Mouse (Mus musculus): ENCODE measurements around the gene Ccdc32.
"Not testable (repeated sequence)": the region's sequence is repeated elsewhere in the genome, so short reads cannot be mapped to it uniquely, and the experiment has no call there.

The Ccdc32 gene

DNA sequence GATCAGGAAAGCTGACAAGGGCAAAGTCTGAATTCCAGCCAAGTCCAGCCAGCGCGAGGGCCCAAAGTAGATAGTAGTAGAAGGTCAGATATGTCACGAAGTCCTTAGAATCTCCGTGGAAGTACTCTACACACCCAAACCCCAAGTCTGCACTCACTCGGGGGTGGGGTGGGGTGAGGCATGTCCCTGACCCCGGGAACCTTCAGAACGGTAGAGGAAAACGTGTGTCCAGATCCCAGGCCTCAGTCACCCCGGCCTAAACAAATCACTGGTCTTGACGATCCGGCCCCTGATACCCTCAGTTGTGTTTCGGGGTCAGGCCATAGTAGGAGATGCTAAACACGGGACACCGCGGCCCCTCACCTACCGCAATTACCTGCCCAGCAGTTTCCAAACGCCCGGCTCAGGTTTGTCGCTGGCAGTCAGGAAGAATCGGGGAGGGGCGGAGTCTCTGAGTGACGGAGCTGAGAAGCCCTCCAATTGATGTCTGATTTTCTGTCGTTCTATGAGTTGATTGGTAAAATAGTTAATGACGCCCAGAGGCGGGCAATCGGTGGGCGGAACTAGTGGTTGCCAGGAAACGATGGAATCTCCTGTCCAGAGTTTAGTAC lies at the start of gene Ccdc32:
Gene Ccdc32 (minus strand): TSS at position 453 of the 611 bp plus-strand sequence.
- DNase-seq: peak; percentile 92

DNA sequence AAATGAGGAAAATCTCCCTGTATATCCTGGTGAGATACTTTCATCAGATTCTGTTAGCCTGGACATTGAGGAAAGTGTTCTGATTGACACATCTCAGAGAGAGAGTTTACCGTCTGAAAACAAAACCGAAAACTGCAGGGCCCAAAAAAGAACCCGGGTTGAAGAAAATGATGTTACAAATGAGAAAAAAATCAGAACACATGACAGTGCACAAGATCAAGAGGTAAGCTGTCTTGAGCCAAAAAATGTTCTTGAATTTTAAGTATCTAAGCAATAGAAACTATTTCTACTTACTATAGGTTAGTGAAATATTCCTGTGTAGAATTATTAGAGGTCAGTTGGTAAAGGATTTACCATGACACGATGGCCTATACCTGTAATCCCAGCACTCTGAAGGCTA lies 43.2 kb upstream of the Ccdc32 start:
- DNase-seq: no peak

DNA sequence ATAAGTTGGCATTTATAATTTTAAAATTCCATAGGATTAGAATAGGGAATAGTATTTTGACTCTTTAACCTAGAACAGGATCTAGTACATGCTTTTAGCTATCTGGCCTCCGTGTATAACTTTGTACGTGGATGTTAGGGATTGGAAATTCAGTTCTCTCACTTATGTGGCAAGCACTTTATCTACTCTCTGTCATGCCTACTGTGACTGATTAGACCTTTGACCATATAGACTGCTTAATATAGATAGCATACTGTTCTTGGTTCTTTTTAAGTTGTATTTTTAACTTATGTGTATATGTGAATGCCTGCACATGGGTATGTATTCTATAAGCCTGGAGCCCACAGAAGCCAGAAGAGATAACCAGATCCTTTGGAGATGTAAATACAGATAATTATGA lies 30.9 kb upstream of the Ccdc32 start:
- no peak for DNase-seq

- no peak for DNase-seq
Observed at GRCm38 (mm10) chr2:119050132-119050650, 21.0 kb upstream of the Ccdc32 start.

DNA sequence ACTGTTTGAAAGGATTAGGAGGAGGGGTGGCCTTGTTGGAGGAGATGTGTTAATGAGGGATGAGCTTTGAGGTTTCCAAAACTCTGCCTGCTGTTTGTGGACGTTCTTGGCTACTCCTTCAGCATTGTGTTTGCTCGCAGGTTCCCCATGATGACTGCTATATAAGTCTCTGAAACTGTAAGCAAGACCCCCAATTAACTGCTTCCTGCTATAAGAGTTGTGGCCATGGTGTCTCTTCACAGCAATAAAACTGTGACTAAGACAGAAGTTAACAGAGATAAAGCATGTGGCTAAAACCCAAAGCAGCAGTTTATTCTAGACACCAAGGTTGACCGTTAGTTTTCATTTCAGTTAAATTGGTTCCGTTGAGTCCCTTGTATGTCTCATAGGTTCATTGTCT lies 18.7 kb upstream of the Ccdc32 start:
- DNase-seq: no peak

DNA sequence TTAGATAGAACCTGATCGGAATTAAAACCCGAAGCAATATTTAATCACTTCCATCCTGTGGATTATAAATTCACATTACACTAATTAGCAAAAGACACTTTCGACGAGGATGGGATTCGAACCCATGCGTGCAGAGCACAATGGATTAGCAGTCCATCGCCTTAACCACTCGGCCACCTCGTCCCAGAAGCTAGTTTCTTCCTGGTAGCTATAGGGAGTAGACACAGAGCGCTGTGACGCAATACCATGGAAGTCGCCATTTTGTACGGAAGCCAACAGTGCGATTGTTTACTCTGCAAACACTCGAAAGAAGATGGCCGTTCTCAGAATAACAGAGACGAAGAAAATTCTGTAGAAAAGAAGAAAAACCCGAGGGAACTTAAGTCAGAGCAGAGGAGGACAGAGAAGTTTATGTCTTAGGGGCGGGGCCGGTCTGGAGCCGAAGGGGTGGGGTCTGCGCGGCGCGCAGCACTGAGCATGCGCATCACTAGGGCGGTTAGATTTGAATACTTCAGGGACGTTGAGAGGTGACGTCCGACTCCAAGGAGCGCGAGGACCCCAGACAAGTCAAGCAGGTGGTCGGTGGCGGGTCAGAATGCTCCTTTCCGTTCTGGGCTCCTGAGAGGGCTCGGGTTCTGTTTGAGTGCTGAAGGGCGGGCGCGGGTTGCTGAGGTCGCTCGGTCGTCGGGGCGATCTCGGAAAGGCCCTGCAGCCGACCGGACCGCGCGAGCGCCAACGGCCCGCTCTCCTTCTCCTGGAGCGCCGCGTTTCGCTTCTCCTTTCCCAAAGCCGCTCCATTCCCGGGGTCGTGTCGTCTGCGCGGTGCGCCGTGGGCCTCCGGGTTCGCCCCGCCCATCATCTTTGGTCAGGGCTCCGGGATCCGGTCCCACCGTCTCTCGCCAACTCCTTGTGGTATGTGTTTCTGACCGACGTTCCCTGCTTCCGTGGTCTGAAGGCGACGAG lies 17.7 kb upstream of the Ccdc32 start, which contains the start of gene Knl1:
Gene Knl1 (plus strand): TSS at position 471 of the 963 bp plus-strand sequence.
- peak; percentile 90 to 92 for DNase-seq

DNA sequence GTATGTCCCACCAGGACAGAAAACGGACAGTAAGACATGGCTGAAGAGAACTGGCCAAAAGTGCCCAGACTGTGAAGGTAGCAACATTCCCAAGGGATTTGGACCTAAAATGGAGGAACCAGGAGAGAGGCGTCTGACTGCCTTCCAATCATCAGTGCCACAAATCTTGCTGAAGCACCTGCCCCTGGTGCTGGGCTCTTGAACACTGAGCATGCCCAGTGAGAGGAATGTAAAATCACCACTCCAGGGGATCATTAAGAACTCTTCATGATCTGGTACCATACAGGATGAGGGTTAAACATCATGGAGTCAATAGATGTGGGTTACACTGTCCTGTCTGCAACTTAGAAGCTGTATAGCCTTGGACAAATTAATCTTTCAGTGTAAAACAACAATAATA lies 16.0 kb upstream of the Ccdc32 start:
- DNase-seq: no peak

DNA sequence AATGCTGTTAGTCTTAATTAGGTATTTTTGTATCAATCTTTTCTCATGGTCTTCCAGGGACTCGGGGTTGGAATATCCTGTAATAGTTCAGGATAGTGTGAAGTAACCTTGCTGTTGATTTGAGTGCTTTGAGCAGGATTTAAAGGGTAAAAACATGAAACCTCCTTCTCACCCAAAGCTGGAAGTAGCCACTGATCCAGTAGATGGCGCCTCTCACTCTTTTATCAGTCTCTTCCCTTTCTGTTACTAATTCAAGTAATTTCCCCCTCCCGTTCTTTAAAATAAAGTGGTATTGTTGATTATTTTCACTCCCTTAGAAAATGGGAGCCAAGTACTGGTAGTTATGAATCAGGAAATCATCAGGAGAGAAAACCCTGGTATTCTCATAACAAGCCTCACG lies 11.7 kb upstream of the Ccdc32 start:
- DNase-seq: no peak

DNA sequence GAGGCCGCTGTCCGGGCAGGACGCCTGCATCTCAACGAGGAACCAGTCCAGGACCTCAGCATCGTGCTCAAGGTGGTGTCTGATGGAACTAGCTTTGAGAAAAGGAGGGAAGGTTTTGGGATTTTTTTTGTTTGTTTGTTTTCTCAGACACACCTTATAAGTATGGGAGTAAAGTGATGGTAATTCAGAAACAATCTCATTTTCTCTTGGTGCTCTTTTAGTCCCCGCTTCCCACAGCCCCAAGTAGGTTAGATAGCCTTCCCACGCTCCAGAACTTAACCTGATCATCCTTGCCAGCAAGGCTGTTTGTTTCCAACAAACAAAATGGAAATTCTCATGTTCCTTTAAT lies 6.2 kb upstream of the Ccdc32 start:
- no peak for DNase-seq

DNA sequence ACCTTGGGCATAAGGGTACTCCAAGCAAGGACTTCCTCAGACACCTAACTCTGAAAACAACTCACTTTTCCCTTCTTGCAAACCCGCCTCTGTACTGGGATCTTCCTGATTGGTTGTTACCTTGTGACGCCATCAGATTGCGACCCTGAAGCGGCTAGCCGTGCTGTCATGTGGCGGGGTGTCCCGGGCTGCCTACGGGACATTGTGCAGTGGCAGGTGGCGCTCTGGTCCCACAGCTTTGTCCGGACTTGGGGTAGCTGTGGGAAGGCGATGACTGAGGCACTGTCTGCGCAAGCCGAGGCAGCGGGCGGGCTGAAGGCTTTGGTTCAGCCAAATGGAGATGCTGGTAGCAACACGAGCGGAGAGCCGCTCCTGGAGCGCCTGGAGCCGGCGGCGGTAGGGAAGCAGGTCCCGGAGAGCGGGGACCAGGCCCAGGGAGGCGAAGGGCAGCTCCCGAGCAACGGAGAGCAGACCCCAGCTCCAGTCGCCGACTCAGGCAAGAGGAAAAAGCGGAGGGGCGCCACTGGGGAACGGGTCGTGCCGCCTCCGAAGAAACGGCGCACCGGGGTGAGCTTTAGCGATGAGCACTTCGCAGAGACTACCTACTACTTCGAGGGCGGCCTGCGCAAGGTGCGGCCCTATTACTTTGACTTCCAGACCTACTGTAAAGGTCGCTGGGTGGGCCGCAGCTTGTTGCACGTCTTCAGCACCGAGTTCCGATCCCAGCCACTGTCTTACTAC lies 5.6 kb upstream of the Ccdc32 start, which contains the start of gene Rpusd2:
Gene Rpusd2 (plus strand): TSS at position 135 of the 741 bp plus-strand sequence.
- peak; percentile 88 to 90 for DNase-seq

- no peak for DNase-seq
Observed at GRCm38 (mm10) chr2:119032191-119032590, 3.0 kb upstream of the Ccdc32 start.

GRCm38 (mm10) chr2:119026951-119027350 lies 2.2 kb downstream of the Ccdc32 start:
- no peak for DNase-seq

DNA sequence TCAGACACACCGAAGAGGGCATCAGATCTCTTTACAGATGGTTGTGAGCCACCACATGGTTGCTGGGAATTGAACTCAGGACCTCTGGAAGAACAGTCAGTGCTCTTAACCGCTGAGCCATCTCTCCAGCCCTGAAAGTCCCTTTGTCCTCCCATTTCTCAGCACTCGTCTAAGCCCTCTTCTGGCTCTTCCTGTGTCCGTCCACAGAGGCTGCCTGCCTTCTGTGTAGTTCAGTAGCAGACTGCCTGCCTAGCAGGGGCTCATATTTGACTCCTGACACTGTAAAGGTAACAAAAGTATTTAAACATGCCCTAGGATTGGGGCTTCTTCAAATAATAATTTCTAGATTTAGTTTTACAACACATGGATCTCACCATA lies 4.0 kb downstream of the Ccdc32 start:
- no peak for DNase-seq

GRCm38 (mm10) chr2:119024536-119025238 lies 4.5 kb downstream of the Ccdc32 start:
- no peak for DNase-seq

- DNase-seq: no peak
Observed at GRCm38 (mm10) chr2:119023154-119023660, 6.0 kb downstream of the Ccdc32 start.

GRCm38 (mm10) chr2:119019538-119019937 lies 9.7 kb downstream of the Ccdc32 start:
- DNase-seq: no peak

DNA sequence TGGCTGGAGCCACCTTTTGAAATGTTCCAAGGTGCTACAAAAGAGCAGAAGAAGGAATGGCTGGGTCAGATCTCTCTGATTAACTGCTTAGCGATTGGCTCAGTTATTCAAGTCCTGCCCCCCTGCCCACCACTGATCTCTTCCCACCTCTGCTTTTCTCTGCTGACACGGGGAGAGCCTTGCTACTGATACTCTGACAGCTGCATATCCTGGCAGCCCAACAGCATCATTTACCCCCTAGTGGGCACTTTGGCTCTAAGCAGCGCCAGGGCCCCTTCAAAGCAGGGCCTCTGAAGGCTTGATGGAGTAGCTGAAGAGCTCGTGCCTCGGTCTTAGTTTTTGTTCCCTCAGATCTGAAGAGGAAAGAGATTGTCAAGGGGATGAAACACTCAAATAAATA lies 10.1 kb downstream of the Ccdc32 start:
- no peak for DNase-seq

DNA sequence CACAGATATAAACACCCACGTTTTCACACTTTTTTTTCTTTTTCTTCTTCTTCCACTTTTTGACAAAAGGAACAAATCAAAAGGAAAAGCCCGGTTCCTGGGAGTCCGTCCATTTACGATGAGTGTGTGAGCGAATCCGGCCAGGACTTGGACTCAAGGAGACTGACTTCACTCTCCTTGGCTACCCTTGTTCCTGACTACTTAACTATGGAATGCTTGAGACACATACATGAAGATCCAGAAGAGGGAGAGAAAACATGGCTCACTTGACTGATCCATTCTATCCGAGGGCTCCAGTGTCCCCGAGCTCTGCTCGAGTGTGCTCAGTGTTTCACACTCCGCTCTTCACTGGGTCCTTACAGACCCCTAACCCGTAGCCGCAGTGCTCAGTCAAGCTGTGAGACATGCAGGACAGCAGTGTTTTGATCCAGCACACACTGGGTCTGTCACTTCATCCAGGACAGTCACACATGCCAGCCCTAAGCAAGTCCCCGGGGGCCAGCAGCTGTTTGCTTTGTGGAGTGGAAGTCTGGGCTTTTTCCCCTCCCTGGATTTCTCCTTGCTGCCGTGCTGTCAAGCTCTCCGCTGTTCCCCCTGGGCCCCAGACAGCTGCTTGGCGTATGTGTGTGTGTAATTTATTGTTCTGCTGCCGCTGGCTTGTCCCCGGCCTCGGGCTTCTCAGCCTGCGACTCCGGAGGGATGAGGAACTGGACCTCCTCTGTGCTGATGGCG lies 10.6 kb downstream of the Ccdc32 start:
- DNase-seq: no peak

- DNase-seq: no peak
Observed at GRCm38 (mm10) chr2:119017647-119018046, 11.5 kb downstream of the Ccdc32 start.

- not testable (repeated sequence) for DNase-seq
Observed at GRCm38 (mm10) chr2:119016312-119016711, 12.9 kb downstream of the Ccdc32 start.

- DNase-seq: no peak
Observed at GRCm38 (mm10) chr2:119015604-119016180, 13.5 kb downstream of the Ccdc32 start.
